Mouse (Mus musculus): ENCODE measurements at regions not wholly inside any gene's neighbourhood (a gene's known extent, or its start where the extent isn't known, plus 50 kb on each side); places are given as distances from the start of the nearest gene placed in this dataset.

DNA sequence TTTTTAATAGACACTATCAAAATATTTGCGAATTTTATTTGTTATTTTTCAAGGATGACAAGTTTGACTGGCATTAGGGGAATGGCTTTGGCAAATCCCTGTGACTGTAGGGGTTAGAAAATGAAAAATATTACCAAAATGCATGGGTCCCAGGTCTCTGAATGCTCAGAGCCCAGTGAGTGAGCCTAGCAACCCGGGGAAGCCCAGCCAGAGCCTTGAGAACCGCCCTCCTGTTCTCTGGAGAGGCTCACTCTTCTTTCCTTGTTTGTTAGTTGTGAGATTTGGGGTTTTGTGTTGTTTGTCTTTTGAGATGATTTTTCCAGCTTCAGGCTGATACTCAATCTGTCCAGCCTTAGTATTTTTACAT lies 187.4 kb upstream of the Marcks start:
- H3K4me2 ChIP-seq (replicated peaks; ENCODE audit: low read depth, low read length): no peak overlapping the region
- ATAC-seq (no peak), DNase-seq (ENCODE audit: low spot score) (no peak)
- WGBS: 47% methylated on average over 3 of the region's 3 CpGs
- no peak overlapping the region for H3K27ac ChIP-seq (ENCODE audit: low read length)
- no peaks in the 10 kb centered on the region for H3K36me3 ChIP-seq (ENCODE audit: insufficient read depth, low read length)
- H3K27me3 ChIP-seq (replicated peaks; ENCODE audit: insufficient read depth, low read length): no peaks in the 10 kb centered on the region
- H3K4me3 ChIP-seq (ENCODE audit: low read depth, low read length): no peak overlapping the region
- H3K9me3 ChIP-seq (ENCODE audit: low read length): no peaks in the 10 kb centered on the region
- TF ChIP-seq CTCF (IDR thresholded peaks at IDR 0.05): no peak
- TF ChIP-seq EP300 (IDR thresholded peaks at IDR 0.05): no peak
- H3K9ac ChIP-seq (replicated peaks; ENCODE audit: low read depth): no peak overlapping the region
- H3K4me1 ChIP-seq (ENCODE audit: insufficient read depth, low read depth, low read length): no peaks in the 10 kb centered on the region

DNA sequence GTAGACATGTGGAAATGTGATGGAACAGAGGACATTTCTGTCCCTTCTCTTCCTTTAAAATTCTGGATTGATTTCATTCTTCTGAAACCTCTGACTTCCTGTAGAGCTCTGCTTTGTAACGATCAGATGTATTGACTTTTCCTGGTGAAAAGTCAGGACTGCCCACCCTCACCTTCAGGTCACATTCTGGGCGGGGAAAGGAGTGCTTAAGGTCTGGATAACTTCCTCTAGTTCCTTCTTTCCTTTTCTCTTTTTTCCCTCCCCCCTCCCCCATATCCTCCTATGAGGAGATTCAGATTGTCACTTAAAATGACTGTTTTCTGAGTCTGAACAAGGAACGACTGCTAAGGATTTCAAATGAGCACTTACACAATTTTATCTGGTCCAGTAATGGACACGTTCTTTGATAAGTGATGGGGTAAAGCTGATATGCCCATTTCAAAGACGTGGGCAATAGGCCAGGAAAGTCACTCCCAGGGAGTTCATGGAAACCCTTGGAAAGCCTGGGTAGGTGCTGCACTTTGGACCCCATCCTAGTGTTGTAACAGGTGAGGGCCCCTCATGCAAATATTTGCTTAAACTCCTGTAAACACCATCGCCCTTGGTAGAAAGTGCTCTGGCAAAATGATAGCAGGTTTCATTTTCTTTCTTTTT lies 186.9 kb upstream of the Marcks start:
- Histone ChIP-seq H3K9ac (replicated peaks; ENCODE audit: low read depth) (no peak overlapping the region), H3K4me1 (ENCODE audit: insufficient read depth, low read depth, low read length) (no peaks in the 10 kb centered on the region), H3K9me3 (ENCODE audit: low read length) (no peaks in the 10 kb centered on the region), H3K4me2 (replicated peaks; ENCODE audit: low read depth, low read length) (no peak overlapping the region), H3K4me3 (ENCODE audit: low read depth, low read length) (no peak overlapping the region), H3K27me3 (replicated peaks; ENCODE audit: insufficient read depth, low read length) (no peaks in the 10 kb centered on the region), H3K36me3 (ENCODE audit: insufficient read depth, low read length) (no peaks in the 10 kb centered on the region), H3K27ac (ENCODE audit: low read length) (no peak overlapping the region)
- no peak for ATAC-seq
- 31% methylated on average over 6 of the region's 6 CpGs for WGBS
- no peak for DNase-seq (ENCODE audit: low spot score)
- TF ChIP-seq EP300 (IDR thresholded peaks at IDR 0.05): no peak
- TF ChIP-seq CTCF (IDR thresholded peaks at IDR 0.05): no peak

- WGBS: 67% methylated on average over 1 of the region's 1 CpGs
- H3K9me3 ChIP-seq (ENCODE audit: low read length): no peaks in the 10 kb centered on the region
- no peak overlapping the region for H3K4me3 ChIP-seq (ENCODE audit: low read depth, low read length)
- no peak for DNase-seq (ENCODE audit: low spot score)
- H3K9ac ChIP-seq (replicated peaks; ENCODE audit: low read depth): no peak overlapping the region
- TF ChIP-seq CTCF (IDR thresholded peaks at IDR 0.05) (no peak), EP300 (IDR thresholded peaks at IDR 0.05) (no peak)
- H3K27me3 ChIP-seq (replicated peaks; ENCODE audit: insufficient read depth, low read length): no peaks in the 10 kb centered on the region
- no peaks in the 10 kb centered on the region for H3K36me3 ChIP-seq (ENCODE audit: insufficient read depth, low read length)
- H3K4me2 ChIP-seq (replicated peaks; ENCODE audit: low read depth, low read length): no peak overlapping the region
- no peak for ATAC-seq
- no peaks in the 10 kb centered on the region for H3K4me1 ChIP-seq (ENCODE audit: insufficient read depth, low read depth, low read length)
- H3K27ac ChIP-seq (ENCODE audit: low read length): no peak overlapping the region
Measured at GRCm38 (mm10) chr10:37323689-37324088, 185.0 kb upstream of the Marcks start.

DNA sequence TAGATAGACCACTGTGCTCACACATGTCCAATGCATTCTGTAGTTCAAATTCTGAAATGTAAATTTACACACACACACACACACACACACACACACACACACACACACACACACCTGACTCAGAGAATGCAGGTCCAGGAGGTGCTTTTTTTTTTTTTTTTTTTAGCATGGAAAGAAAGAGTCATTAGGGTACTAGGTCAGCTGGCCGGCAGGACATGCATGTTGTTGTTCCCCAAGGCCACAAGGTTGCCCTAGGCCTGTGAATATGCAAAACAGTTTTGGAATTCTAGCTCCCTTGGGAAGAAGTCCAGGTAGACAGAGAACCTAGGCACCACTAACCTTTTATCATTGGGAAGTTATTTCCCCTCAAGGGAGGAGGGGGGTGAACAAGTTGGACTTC lies 184.1 kb upstream of the Marcks start:
- ATAC-seq: no peak
- H3K9me3 ChIP-seq (ENCODE audit: low read length): no peaks in the 10 kb centered on the region
- H3K4me2 ChIP-seq (replicated peaks; ENCODE audit: low read depth, low read length): no peak overlapping the region
- TF ChIP-seq EP300 (IDR thresholded peaks at IDR 0.05) (no peak), CTCF (IDR thresholded peaks at IDR 0.05) (no peak)
- H3K27me3 ChIP-seq (replicated peaks; ENCODE audit: insufficient read depth, low read length): no peaks in the 10 kb centered on the region
- no peak overlapping the region for H3K9ac ChIP-seq (replicated peaks; ENCODE audit: low read depth)
- H3K4me1 ChIP-seq (ENCODE audit: insufficient read depth, low read depth, low read length): no peaks in the 10 kb centered on the region
- no peaks in the 10 kb centered on the region for H3K36me3 ChIP-seq (ENCODE audit: insufficient read depth, low read length)
- H3K4me3 ChIP-seq (ENCODE audit: low read depth, low read length): no peak overlapping the region
- no peak overlapping the region for H3K27ac ChIP-seq (ENCODE audit: low read length)
- DNase-seq (ENCODE audit: low spot score): no peak
- WGBS: 80% methylated on average over 1 of the region's 1 CpGs

- ATAC-seq: no peak
- no peak for DNase-seq (ENCODE audit: low spot score)
- Histone ChIP-seq H3K4me1 (ENCODE audit: insufficient read depth, low read depth, low read length) (no peaks in the 10 kb centered on the region), H3K9ac (replicated peaks; ENCODE audit: low read depth) (no peak overlapping the region), H3K4me2 (replicated peaks; ENCODE audit: low read depth, low read length) (no peak overlapping the region), H3K36me3 (ENCODE audit: insufficient read depth, low read length) (no peaks in the 10 kb centered on the region), H3K27me3 (replicated peaks; ENCODE audit: insufficient read depth, low read length) (no peaks in the 10 kb centered on the region), H3K27ac (ENCODE audit: low read length) (no peak overlapping the region), H3K4me3 (ENCODE audit: low read depth, low read length) (no peak overlapping the region), H3K9me3 (ENCODE audit: low read length) (no peaks in the 10 kb centered on the region)
- 95% methylated on average over 5 of the region's 5 CpGs for WGBS
- no peak for TF ChIP-seq EP300 (IDR thresholded peaks at IDR 0.05)
- TF ChIP-seq CTCF (IDR thresholded peaks at IDR 0.05): no peak
Measured at GRCm38 (mm10) chr10:37322310-37322709, 183.6 kb upstream of the Marcks start.

GRCm38 (mm10) chr10:37321171-37321570 lies 182.5 kb upstream of the Marcks start:
- Histone ChIP-seq H3K9me3 (ENCODE audit: low read length) (no peaks in the 10 kb centered on the region), H3K27ac (ENCODE audit: low read length) (no peak overlapping the region), H3K9ac (replicated peaks; ENCODE audit: low read depth) (no peak overlapping the region), H3K4me1 (ENCODE audit: insufficient read depth, low read depth, low read length) (no peaks in the 10 kb centered on the region), H3K36me3 (ENCODE audit: insufficient read depth, low read length) (no peaks in the 10 kb centered on the region), H3K4me3 (ENCODE audit: low read depth, low read length) (no peak overlapping the region), H3K27me3 (replicated peaks; ENCODE audit: insufficient read depth, low read length) (no peaks in the 10 kb centered on the region), H3K4me2 (replicated peaks; ENCODE audit: low read depth, low read length) (no peak overlapping the region)
- ATAC-seq (no peak), DNase-seq (ENCODE audit: low spot score) (no peak)
- TF ChIP-seq CTCF (IDR thresholded peaks at IDR 0.05) (no peak), EP300 (IDR thresholded peaks at IDR 0.05) (no peak)
- 72% methylated on average over 3 of the region's 3 CpGs for WGBS
